Comparison of ENCODE assay signal across 28 mouse cellular contexts in the genomic region with DNA sequence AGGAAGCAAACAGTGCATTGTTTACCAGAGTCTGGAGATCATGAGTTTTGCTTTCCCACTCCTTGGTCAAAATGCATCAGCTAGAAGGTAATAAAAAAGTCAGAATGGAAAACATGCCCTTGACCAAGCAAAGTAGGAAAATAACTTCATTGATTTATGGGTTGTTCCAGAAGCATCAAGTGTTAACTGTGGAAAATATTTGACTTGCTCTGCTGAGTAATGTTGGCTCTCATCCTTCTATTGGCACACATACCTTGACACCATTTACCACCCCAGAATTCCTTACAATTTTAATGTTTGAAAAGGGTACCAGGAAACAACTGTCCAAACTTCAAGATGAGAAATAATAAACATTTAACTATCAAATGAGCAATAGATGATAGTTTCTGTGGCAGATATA. TPM values are rescaled to one million over a fixed set of nuclear protein-coding genes. Genes with fewer than 3 reads are reported as not detected.
A peak's percentile ranks its signal among the peaks of the same experiment; 100 is the strongest.
DNase-seq lines count a peak whose midpoint lies in the region; ATAC-seq and TF ChIP-seq lines count a peak whose summit lies in the region.
"Had no signal": no experiment of that assay in that cellular context is flagged by ENCODE, and none has a peak within 500 bp of the region (broad histone marks: within the 10 kb centered on the region; RNA-seq: fewer than 3 reads in every experiment).

No protein-coding gene starts in this region.

- no peak for TF ChIP-seq CTCF in kidney, adult 2 months (conservative IDR thresholded peaks at IDR 0.05; ENCODE audit: insufficient read depth, insufficient read length, low read depth, low read length)
- TF ChIP-seq CTCF in kidney, postnatal 0 days (IDR thresholded peaks at IDR 0.05; ENCODE audit: low read depth) = no peak
- TF ChIP-seq CTCF in liver, adult 2 months (IDR thresholded peaks at IDR 0.05; ENCODE audit: low read depth, low read length) = no peak
- TF ChIP-seq CTCF in liver, postnatal 0 days (IDR thresholded peaks at IDR 0.05; ENCODE audit: low read depth) = no peak

- no peaks in the 10 kb centered on the region for H3K27me3 ChIP-seq in kidney, adult 2 months (replicated peaks; ENCODE audit: control insufficient read depth, insufficient read depth, low read length)
- no peaks in the 10 kb centered on the region for H3K27me3 ChIP-seq in kidney, postnatal 0 days (ENCODE audit: insufficient read depth, low read length)
- H3K27me3 ChIP-seq in kidney, embryonic 16.5 days (ENCODE audit: insufficient read depth, low read length) = no peaks in the 10 kb centered on the region
- H3K27me3 ChIP-seq in liver, adult 2 months (ENCODE audit: control insufficient read depth, insufficient read depth, low read length) = no peaks in the 10 kb centered on the region
- no peaks in the 10 kb centered on the region for H3K27me3 ChIP-seq in liver, embryonic 11.5 days (replicated peaks; ENCODE audit: control insufficient read depth, insufficient read depth, low read length)
- H3K27me3 ChIP-seq in liver, postnatal 0 days (ENCODE audit: insufficient read depth, low read length) = no peaks in the 10 kb centered on the region
- H3K27me3 ChIP-seq in liver, embryonic 12.5 days (replicated peaks) = no peaks in the 10 kb centered on the region
- H3K27me3 ChIP-seq: CH12.LX had no signal

- no peaks in the 10 kb centered on the region for H3K36me3 ChIP-seq in kidney, adult 2 months (ENCODE audit: control insufficient read depth, insufficient read depth, low read length)
- H3K36me3 ChIP-seq in kidney, postnatal 0 days (ENCODE audit: insufficient read depth, low read length) = no peaks in the 10 kb centered on the region
- H3K36me3 ChIP-seq in kidney, embryonic 16.5 days (ENCODE audit: insufficient read depth, low read length) = no peaks in the 10 kb centered on the region
- no peaks in the 10 kb centered on the region for H3K36me3 ChIP-seq in liver, adult 2 months (ENCODE audit: control insufficient read depth, insufficient read depth, low read length)
- no peaks in the 10 kb centered on the region for H3K36me3 ChIP-seq in liver, embryonic 11.5 days (ENCODE audit: control insufficient read depth, insufficient read depth, low read length)
- no peaks in the 10 kb centered on the region for H3K36me3 ChIP-seq in liver, postnatal 0 days (replicated peaks; ENCODE audit: insufficient read depth, low read length)
- no peaks in the 10 kb centered on the region for H3K36me3 ChIP-seq in liver, embryonic 12.5 days
- H3K36me3 ChIP-seq: G1E had no signal

- no peak overlapping the region for H3K4me2 ChIP-seq in kidney, postnatal 0 days (ENCODE audit: low read length)
- no peak overlapping the region for H3K4me2 ChIP-seq in kidney, embryonic 16.5 days (replicated peaks; ENCODE audit: low read depth, low read length)
- H3K4me2 ChIP-seq in liver, embryonic 11.5 days = no peak overlapping the region
- no peak overlapping the region for H3K4me2 ChIP-seq in liver, postnatal 0 days (ENCODE audit: low read depth, low read length)
- H3K4me2 ChIP-seq in liver, embryonic 12.5 days = no peak overlapping the region

- no peak overlapping the region for H3K9ac ChIP-seq in kidney, postnatal 0 days (ENCODE audit: low read depth, low read length)
- H3K9ac ChIP-seq in kidney, embryonic 16.5 days (replicated peaks; ENCODE audit: low read length) = no peak overlapping the region
- H3K9ac ChIP-seq in liver, adult 2 months (ENCODE audit: low read depth, low read length) = no peak overlapping the region
- H3K9ac ChIP-seq in liver, embryonic 11.5 days (ENCODE audit: low read depth, low read length) = no peak overlapping the region
- H3K9ac ChIP-seq in liver, postnatal 0 days (replicated peaks) = no peak overlapping the region
- H3K9ac ChIP-seq in liver, embryonic 12.5 days = no peak overlapping the region

- no peaks in the 10 kb centered on the region for H3K9me3 ChIP-seq in kidney, postnatal 0 days (replicated peaks; ENCODE audit: low read length)
- no peaks in the 10 kb centered on the region for H3K9me3 ChIP-seq in kidney, embryonic 16.5 days (ENCODE audit: low read length)
- H3K9me3 ChIP-seq in liver, embryonic 11.5 days (ENCODE audit: control insufficient read depth, low read length) = no peaks in the 10 kb centered on the region
- no peaks in the 10 kb centered on the region for H3K9me3 ChIP-seq in liver, postnatal 0 days (ENCODE audit: low read length)
- H3K9me3 ChIP-seq in liver, embryonic 12.5 days (replicated peaks) = no peaks in the 10 kb centered on the region
- H3K9me3 ChIP-seq: G1E had no signal

- no peak overlapping the region for H3K4me3 ChIP-seq in kidney, adult 2 months (ENCODE audit: insufficient read depth, low read depth, low read length)
- H3K4me3 ChIP-seq in kidney, postnatal 0 days (replicated peaks; ENCODE audit: low read depth, low read length) = no peak overlapping the region
- no peak overlapping the region for H3K4me3 ChIP-seq in kidney, embryonic 16.5 days (ENCODE audit: low read length)
- H3K4me3 ChIP-seq in liver, adult 2 months (ENCODE audit: insufficient read depth, low read depth, low read length) = no peak overlapping the region
- H3K4me3 ChIP-seq in liver, embryonic 11.5 days (ENCODE audit: low read depth, low read length) = no peak overlapping the region
- no peak overlapping the region for H3K4me3 ChIP-seq in liver, postnatal 0 days (ENCODE audit: low read depth, low read length)
- no peak overlapping the region for H3K4me3 ChIP-seq in liver, embryonic 12.5 days

- DNase-seq in kidney, adult 2 months = peak; percentile 69
- DNase-seq in kidney, adult 9 months = no peak
- no peak for DNase-seq in kidney, postnatal 0 days (ENCODE audit: low spot score)
- peak; percentile 92 for DNase-seq in liver, adult 2 months (ENCODE audit: extremely low read depth, low read depth, low spot score)
- no peak for DNase-seq in liver, embryonic 11.5 days (ENCODE audit: low spot score)
- DNase-seq in liver, postnatal 0 days = no peak
- DNase-seq: adrenal gland, adult 2 months; adrenal gland, adult 8-10 months; adrenal gland, postnatal 10 days; adrenal gland, postnatal 14 days; adrenal gland, postnatal 25 days; adrenal gland, postnatal 36 days; B cell, adult 2 months; cerebellum, adult 11 months; cerebellum, adult 11-12 months had no signal

- peak overlapping the region; percentile 83 for H3K27ac ChIP-seq in kidney, adult 2 months (ENCODE audit: insufficient read depth, low read depth, low read length)
- H3K27ac ChIP-seq in kidney, postnatal 0 days = peak overlapping the region; percentile 31; the same call in 1 of the 2 replicates
- H3K27ac ChIP-seq in kidney, embryonic 16.5 days (ENCODE audit: low read length) = no peak overlapping the region
- H3K27ac ChIP-seq in liver, adult 2 months (replicated peaks; ENCODE audit: insufficient read depth, low read depth, low read length) = 0 out of 2 replicates have a peak overlapping the region, but pooled peaks have one; percentile 55
- no peak overlapping the region for H3K27ac ChIP-seq in liver, embryonic 11.5 days (ENCODE audit: low read depth, low read length)
- H3K27ac ChIP-seq in liver, postnatal 0 days (ENCODE audit: low read depth) = no peak overlapping the region
- H3K27ac ChIP-seq in liver, embryonic 12.5 days = no peak overlapping the region

- TF ChIP-seq EP300 in liver, postnatal 0 days (IDR thresholded peaks at IDR 0.05; ENCODE audit: low read depth) = 0 out of 2 replicates have a peak, but pooled peaks have one; percentile 14

- no peak for TF ChIP-seq POLR2A in kidney, adult 2 months (IDR thresholded peaks at IDR 0.05; ENCODE audit: low read depth, low read length)
- no peak for TF ChIP-seq POLR2A in liver, adult 2 months (IDR thresholded peaks at IDR 0.05; ENCODE audit: extremely low read depth, insufficient read depth, low read length)

- peaks cover 32% of the 10 kb centered on the region for H3K4me1 ChIP-seq in kidney, adult 2 months (ENCODE audit: control insufficient read depth, insufficient read depth, low read length)
- no peaks in the 10 kb centered on the region; the same call in 1 of the 2 replicates for H3K4me1 ChIP-seq in kidney, postnatal 0 days (replicated peaks; ENCODE audit: insufficient read depth, low read length)
- no peaks in the 10 kb centered on the region for H3K4me1 ChIP-seq in kidney, embryonic 16.5 days (ENCODE audit: insufficient read depth, low read length)
- H3K4me1 ChIP-seq in liver, adult 2 months (ENCODE audit: control insufficient read depth, insufficient read depth, low read length) = peaks cover 25% of the 10 kb centered on the region
- no peaks in the 10 kb centered on the region for H3K4me1 ChIP-seq in liver, embryonic 11.5 days (replicated peaks; ENCODE audit: control insufficient read depth, insufficient read depth, low read length)
- 0 out of 2 replicates have a peak, but pooled peaks cover 2% of the 10 kb centered on the region for H3K4me1 ChIP-seq in liver, postnatal 0 days (ENCODE audit: insufficient read depth)
- no peaks in the 10 kb centered on the region for H3K4me1 ChIP-seq in liver, embryonic 12.5 days

- H3K79me2 ChIP-seq in liver, adult 2 months (ENCODE audit: control insufficient read depth, insufficient read depth, low read length) = no peaks in the 10 kb centered on the region

- no peak for ATAC-seq in kidney, postnatal 0 days (replicated peaks; ENCODE audit: low FRiP score, low read depth)
- ATAC-seq in kidney, embryonic 16.5 days (ENCODE audit: low FRiP score, low TSS enrichment) = no peak
- no peak for ATAC-seq in liver, embryonic 11.5 days (replicated peaks; ENCODE audit: low FRiP score)
- ATAC-seq in liver, postnatal 0 days = peak; percentile 47; the same call in 1 of the 2 replicates
- ATAC-seq in liver, embryonic 12.5 days = no peak
- ATAC-seq: activated CD4-positive, CD25-positive, alpha-beta regulatory T cell, adult 4 months; CD4-positive, CD25-positive, alpha-beta regulatory T cell, adult 4 months; Patski had no signal

RNA-seq across cellular contexts. Expression of gene Gabarapl1, which starts 6.9 kb away (rescaled TPM):
- polyA plus RNA-seq in kidney, adult 2 months (2012; rRNA removed) = 648 and 804 TPM in 2 replicates
- polyA plus RNA-seq in kidney, postnatal 0 days (2015; fragmentation: Nextera tagmentation; extraction: Ambion mirVana) = 126 and 139 TPM in 2 replicates
- polyA plus RNA-seq in kidney, embryonic 16.5 days (2015; fragmentation: Nextera tagmentation; extraction: Ambion mirVana) = 74.1 and 77.7 TPM in 2 replicates
- total RNA-seq in liver, adult 2 months (2014; rRNA removed) = 355 and 458 TPM in 2 replicates
- 318 and 321 TPM in 2 replicates for polyA plus RNA-seq in liver, adult 2 months (2012; rRNA removed)
- polyA plus RNA-seq in liver, embryonic 11.5 days (2014; fragmentation: Nextera tagmentation; extraction: Ambion mirVana) = 16.6 and 17.7 TPM in 2 replicates
- 37.3 and 38.5 TPM in 2 replicates for polyA plus RNA-seq in liver, postnatal 0 days (2015; fragmentation: Nextera tagmentation; extraction: Ambion mirVana)
- polyA plus RNA-seq in liver, embryonic 12.5 days (2016; fragmentation: Nextera tagmentation; extraction: Ambion mirVana) = 37.8 and 38.0 TPM in 2 replicates

RNA-seq across cellular contexts. Expression of gene Tmem52b, which starts 13.7 kb away (rescaled TPM):
- 124 and 212 TPM in 2 replicates for polyA plus RNA-seq in kidney, adult 2 months (2012; rRNA removed)
- 96.6 and 98.5 TPM in 2 replicates for polyA plus RNA-seq in kidney, postnatal 0 days (2015; fragmentation: Nextera tagmentation; extraction: Ambion mirVana)
- 61.5 and 63.1 TPM in 2 replicates for polyA plus RNA-seq in kidney, embryonic 16.5 days (2015; fragmentation: Nextera tagmentation; extraction: Ambion mirVana)
- total RNA-seq in liver, adult 2 months (2014; rRNA removed) = not detected in 2 replicates
- polyA plus RNA-seq in liver, adult 2 months (2012; rRNA removed) = not detected in 2 replicates
- not detected in 2 replicates for polyA plus RNA-seq in liver, embryonic 11.5 days (2014; fragmentation: Nextera tagmentation; extraction: Ambion mirVana)
- not detected in 2 replicates for polyA plus RNA-seq in liver, postnatal 0 days (2015; fragmentation: Nextera tagmentation; extraction: Ambion mirVana)
- polyA plus RNA-seq in liver, embryonic 12.5 days (2016; fragmentation: Nextera tagmentation; extraction: Ambion mirVana) = not detected in 2 replicates
- total RNA-seq: adrenal gland, adult 18-20 months; adrenal gland, adult 2 months; adrenal gland, adult 8-10 months; adrenal gland, postnatal 10 days; adrenal gland, postnatal 14 days; adrenal gland, postnatal 25 days; adrenal gland, postnatal 36 days; CH12.LX; ES-E14; MEL had no signal
- polyA plus RNA-seq: activated CD4-positive, CD25-positive, alpha-beta regulatory T cell, adult 4 months; adrenal gland, adult 2 months; brain, embryonic 14.5 days; CD4-positive, CD25-positive, alpha-beta regulatory T cell, adult 4 months; G1E had no signal

RNA-seq across cellular contexts. Expression of gene Olr1, which starts 19.1 kb away (rescaled TPM):
- polyA plus RNA-seq in kidney, adult 2 months (2012; rRNA removed) = 0.03 and 0.17 TPM in 2 replicates
- not detected in 2 replicates for polyA plus RNA-seq in kidney, postnatal 0 days (2015; fragmentation: Nextera tagmentation; extraction: Ambion mirVana)
- not detected in 2 replicates for polyA plus RNA-seq in kidney, embryonic 16.5 days (2015; fragmentation: Nextera tagmentation; extraction: Ambion mirVana)
- 0.07 TPM in 1 of 2 replicates, not detected in the other for total RNA-seq in liver, adult 2 months (2014; rRNA removed)
- not detected in 2 replicates for polyA plus RNA-seq in liver, adult 2 months (2012; rRNA removed)
- 0.71 and 1.1 TPM in 2 replicates for polyA plus RNA-seq in liver, embryonic 11.5 days (2014; fragmentation: Nextera tagmentation; extraction: Ambion mirVana)
- 0.56 and 0.70 TPM in 2 replicates for polyA plus RNA-seq in liver, postnatal 0 days (2015; fragmentation: Nextera tagmentation; extraction: Ambion mirVana)
- 0.74 and 0.83 TPM in 2 replicates for polyA plus RNA-seq in liver, embryonic 12.5 days (2016; fragmentation: Nextera tagmentation; extraction: Ambion mirVana)
- total RNA-seq: adrenal gland, postnatal 14 days; adrenal gland, postnatal 25 days; CH12.LX; MEL had no signal
- polyA plus RNA-seq: adrenal gland, adult 2 months; brain, embryonic 14.5 days; G1E; Patski had no signal

RNA-seq across cellular contexts. Expression of gene Klre1, which starts 51.6 kb away (rescaled TPM):
- 0.30 TPM in 1 of 2 replicates, not detected in the other for polyA plus RNA-seq in kidney, adult 2 months (2012; rRNA removed)
- polyA plus RNA-seq in kidney, postnatal 0 days (2015; fragmentation: Nextera tagmentation; extraction: Ambion mirVana) = not detected in 2 replicates
- not detected in 2 replicates for polyA plus RNA-seq in kidney, embryonic 16.5 days (2015; fragmentation: Nextera tagmentation; extraction: Ambion mirVana)
- total RNA-seq in liver, adult 2 months (2014; rRNA removed) = 0.20 and 0.28 TPM in 2 replicates
- polyA plus RNA-seq in liver, adult 2 months (2012; rRNA removed) = 0.07 and 0.10 TPM in 2 replicates
- not detected in 2 replicates for polyA plus RNA-seq in liver, embryonic 11.5 days (2014; fragmentation: Nextera tagmentation; extraction: Ambion mirVana)
- 0.45 and 0.60 TPM in 2 replicates for polyA plus RNA-seq in liver, postnatal 0 days (2015; fragmentation: Nextera tagmentation; extraction: Ambion mirVana)
- polyA plus RNA-seq in liver, embryonic 12.5 days (2016; fragmentation: Nextera tagmentation; extraction: Ambion mirVana) = not detected in 2 replicates
- total RNA-seq: adrenal gland, postnatal 10 days; adrenal gland, postnatal 14 days; adrenal gland, postnatal 25 days; adrenal gland, postnatal 4 days; CH12.LX; ES-E14; MEL had no signal
- polyA plus RNA-seq: activated CD4-positive, CD25-positive, alpha-beta regulatory T cell, adult 4 months; adrenal gland, adult 2 months; C2C12; G1E; Patski had no signal

Comparison
In these comparisons a context has a peak if more than half of its experiments do, and no peak if none do; other contexts are left out.
1. DNase-seq: peak in kidney, adult 2 months (single experiment) and liver, adult 2 months (single experiment); none in kidney, adult 9 months (single experiment), kidney, postnatal 0 days (single experiment), liver, embryonic 11.5 days (single experiment) and liver, postnatal 0 days (single experiment).
2. H3K27ac ChIP-seq: peak in kidney, adult 2 months (single experiment), kidney, postnatal 0 days (single experiment) and liver, adult 2 months (single experiment); none in kidney, embryonic 16.5 days (single experiment), liver, embryonic 11.5 days (single experiment), liver, postnatal 0 days (single experiment) and liver, embryonic 12.5 days (single experiment).
3. RNA of gene Tmem52b, which starts 13.7 kb away (polyA plus RNA-seq): 124 to 212 TPM in kidney, adult 2 months, 96.6 to 98.5 TPM in kidney, postnatal 0 days and 61.5 to 63.1 TPM in kidney, embryonic 16.5 days; not detected in liver, adult 2 months, not detected in liver, postnatal 0 days, not detected in liver, embryonic 11.5 days and not detected in liver, embryonic 12.5 days; every median in the first group is over 10 times any median in the second.